Mouse (Mus musculus): Measurements from ENCODE around the gene Mog.

GRCm38 (mm10) chr17:37027486-37027885, 4.3 kb upstream of the Mog start:
- TF ChIP-seq PAX5 (IDR thresholded peaks at IDR 0.05; ENCODE audit: low read length) = no peak
- TF ChIP-seq CHD2 (IDR thresholded peaks at IDR 0.05; ENCODE audit: low read length) = no peak
- no peak for TF ChIP-seq CTCF (conservative IDR thresholded peaks at IDR 0.05 in 1 of 2, IDR thresholded peaks at IDR 0.05 in 1 of 2; ENCODE audit: low read depth in 2 of 2, low read length in 2 of 2)
- TF ChIP-seq EP300 (IDR thresholded peaks at IDR 0.05; ENCODE audit: low read length) = no peak
- no peak for TF ChIP-seq POLR2AphosphoS2 (IDR thresholded peaks at IDR 0.05; ENCODE audit: low read depth, low read length)
- TF ChIP-seq POLR2A (IDR thresholded peaks at IDR 0.05; ENCODE audit: low read depth, low read length) = no peak
- no peak for TF ChIP-seq ZC3H11A (IDR thresholded peaks at IDR 0.05; ENCODE audit: low read depth, low read length)
- TF ChIP-seq MEF2A (IDR thresholded peaks at IDR 0.05; ENCODE audit: borderline replicate concordance, low read depth, low read length) = no peak
- no peak for TF ChIP-seq MAZ (IDR thresholded peaks at IDR 0.05; ENCODE audit: low read depth, low read length)
- no peak for TF ChIP-seq MAFK (IDR thresholded peaks at IDR 0.05; ENCODE audit: insufficient replicate concordance, low read length)
- no peak for TF ChIP-seq TCF12 (IDR thresholded peaks at IDR 0.05; ENCODE audit: low read depth, low read length)
- no peak for TF ChIP-seq ZKSCAN1 (IDR thresholded peaks at IDR 0.05; ENCODE audit: borderline replicate concordance, low read depth, low read length)
